In genomic region chr2:11503736-11504135, GRCm38 (mm10) we compare ENCODE assay signal across 8 mouse cellular contexts. TPM values are rescaled to one million over a fixed set of nuclear protein-coding genes. Genes with fewer than 3 reads are reported as not detected.
DNase-seq lines count a peak whose midpoint lies in the region; ATAC-seq lines count a peak whose summit lies in the region.

No protein-coding gene starts in this region.

- H3K4me3 ChIP-seq in midbrain, embryonic 10.5 days, result peak overlapping the region; percentile 74

- DNase-seq in cerebellum, adult 11-12 months, result peak; percentile 20
- no peak for DNase-seq in cerebellum, adult 8-10 months
- DNase-seq in thymus, postnatal 4 days, result peak; percentile 16
- DNase-seq in thymus, postnatal 25 days, result no peak
- DNase-seq in midbrain, embryonic 10.5 days (ENCODE audit: low spot score), result no peak
- no peak for DNase-seq in T-cell, adult 2 months (ENCODE audit: low spot score)
- DNase-seq in cerebellum, adult 9-11 months, result no peak

- H3K9me3 ChIP-seq in midbrain, embryonic 10.5 days (replicated peaks), result no peaks in the 10 kb centered on the region

- H3K4me1 ChIP-seq in midbrain, embryonic 10.5 days, result peaks cover 44% of the 10 kb centered on the region

- H3K36me3 ChIP-seq in midbrain, embryonic 10.5 days, result peaks cover 4% of the 10 kb centered on the region; the same call in 1 of the 2 replicates

- peaks cover 31% of the 10 kb centered on the region for H3K27me3 ChIP-seq in midbrain, embryonic 10.5 days (ENCODE audit: low read depth, poor library complexity, severe bottlenecking)

- no peak for ATAC-seq in erythroblast, adult 5-6 weeks (replicated peaks; ENCODE audit: low FRiP score, poor library complexity, severe bottlenecking)

- H3K27ac ChIP-seq in midbrain, embryonic 10.5 days (replicated peaks), result peak overlapping the region; percentile 96

- 24% methylated on average over 7 of the region's 7 CpGs for whole genome bisulfite sequencing in midbrain, embryonic 10.5 days

RNA-seq across cellular contexts. Expression of gene Pfkfb3, which starts 50.1 kb away (rescaled TPM):
- polyA plus RNA-seq in midbrain, embryonic 10.5 days (2016; fragmentation: Nextera tagmentation; extraction: Ambion mirVana), result 13.3 TPM in 2 replicates
- total RNA-seq in erythroblast, adult 5-6 weeks (2015; ENCODE audit: low replicate concordance), result 11.5 and 27.3 TPM in 2 replicates
- 5.0 and 11.5 TPM in 2 replicates for total RNA-seq in erythroblast, adult 5-6 weeks (2017; ENCODE audit: low replicate concordance)

Comparison
In these comparisons a context has a peak if more than half of its experiments do, and no peak if none do; other contexts are left out.
1. DNase-seq: peak in cerebellum, adult 11-12 months (single experiment) and thymus, postnatal 4 days (single experiment); none in cerebellum, adult 8-10 months (single experiment), thymus, postnatal 25 days (single experiment), midbrain, embryonic 10.5 days (single experiment), T-cell, adult 2 months (single experiment) and cerebellum, adult 9-11 months (single experiment).